Mouse (Mus musculus) MEL (cell line): ENCODE measurements around the gene Zfp422.

Experiments used
- CHD1 ChIP-seq: IDR thresholded peaks from 2 replicates; pipeline ENCODE4 v1.6.1; 2012; ENCODE audit warnings: low read depth, mild to moderate bottlenecking, inconsistent platforms, low read length, improper control_type of control experiment
- CTCF ChIP-seq, 3 experiments: IDR thresholded peaks in 2 of 3; conservative IDR thresholded peaks in 1 of 3; 2 replicates each; pipeline ENCODE4 v1.5.1; 2011 to 2012; ENCODE audit warnings: low read length in 3 of 3, low read depth in 2 of 3, mild to moderate bottlenecking in 2 of 3, improper control_type of control experiment in 1 of 3, inconsistent platforms in 1 of 3, mixed read lengths in 1 of 3, moderate library complexity in 1 of 3; ENCODE audit not compliant: control insufficient read depth in 1 of 3, insufficient read depth in 1 of 3, poor library complexity in 1 of 3, severe bottlenecking in 1 of 3
- MAZ ChIP-seq: IDR thresholded peaks from 2 replicates; pipeline ENCODE4 v1.6.1; 2012; ENCODE audit warnings: low read depth, mild to moderate bottlenecking, inconsistent platforms, low read length, improper control_type of control experiment
- MXI1 ChIP-seq: IDR thresholded peaks from 2 replicates; pipeline ENCODE4 v1.6.1; 2011; ENCODE audit warnings: mild to moderate bottlenecking, low read depth, low read length, improper control_type of control experiment
- NELFE ChIP-seq: IDR thresholded peaks from 2 replicates; pipeline ENCODE4 v1.6.1; 2011; ENCODE audit warnings: low read depth, low read length, improper control_type of control experiment
- POLR2AphosphoS5 ChIP-seq: IDR thresholded peaks from 2 replicates; pipeline ENCODE4 v1.6.1; 2012; ENCODE audit warnings: low read depth, borderline replicate concordance, mild to moderate bottlenecking, inconsistent platforms, low read length, moderate library complexity, mixed read lengths
- USF1 ChIP-seq: IDR thresholded peaks from 2 replicates; pipeline ENCODE4 v1.6.1; 2014; ENCODE audit warnings: low read depth, mild to moderate bottlenecking, inconsistent platforms, low read length, improper control_type of control experiment, moderate library complexity

DNA sequence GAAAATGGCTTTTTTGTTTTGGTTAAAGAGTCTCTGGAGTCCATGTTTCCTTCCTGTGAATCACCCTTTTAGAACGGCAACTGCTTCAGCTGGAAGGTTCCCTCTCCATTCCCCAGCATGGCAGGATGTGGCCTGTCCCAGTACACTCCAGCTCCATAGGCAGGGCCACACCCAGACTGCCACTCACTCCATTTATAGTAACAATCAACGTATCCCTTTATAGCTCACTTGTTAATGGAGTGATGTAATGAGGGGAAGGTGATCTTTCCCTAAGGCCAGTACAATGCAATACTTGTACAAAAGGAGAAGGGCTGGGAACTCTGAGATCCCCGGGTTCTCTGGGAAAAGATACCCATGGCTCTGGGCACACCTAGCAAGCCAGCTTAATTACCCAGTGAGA is 15.5 kb upstream of the Zfp422 start:
- no peak for TF ChIP-seq CTCF (IDR thresholded peaks at IDR 0.05 in 2 of 3, conservative IDR thresholded peaks at IDR 0.05 in 1 of 3; ENCODE audit: control insufficient read depth in 1 of 3, insufficient read depth in 1 of 3, low read depth in 2 of 3, low read length in 3 of 3, poor library complexity in 1 of 3, severe bottlenecking in 1 of 3)
- no peak for TF ChIP-seq USF1
- no peak for TF ChIP-seq MXI1
- TF ChIP-seq NELFE, result no peak
- no peak for TF ChIP-seq POLR2AphosphoS5
- TF ChIP-seq MAZ, result no peak
- no peak for TF ChIP-seq CHD1
